Mouse (Mus musculus): Measurements from ENCODE around the gene Mylpf.

Mylpf gene

DNA sequence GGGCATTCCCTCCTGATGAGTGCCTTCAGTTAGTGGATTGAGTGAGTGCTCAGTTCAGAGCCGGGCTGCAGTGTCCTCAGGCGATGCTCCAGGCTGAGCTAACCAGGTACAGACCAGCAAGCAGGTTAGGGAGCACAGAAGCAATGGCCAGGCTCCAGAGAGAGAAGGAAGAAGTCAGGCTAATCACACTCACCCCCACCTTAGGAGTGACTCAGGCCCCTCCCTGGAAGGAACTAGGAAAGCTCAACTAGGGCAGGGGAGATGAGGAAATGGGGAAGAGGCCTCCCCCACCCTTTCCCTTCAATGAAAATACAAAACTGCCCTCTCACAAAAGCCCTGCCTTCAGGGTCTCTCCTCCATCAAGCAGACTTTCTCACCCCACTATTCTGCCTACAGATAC lies 2.1 kb upstream of the Mylpf start:
- DNase-seq (ENCODE audit: low read depth, low spot score): no peak

DNA sequence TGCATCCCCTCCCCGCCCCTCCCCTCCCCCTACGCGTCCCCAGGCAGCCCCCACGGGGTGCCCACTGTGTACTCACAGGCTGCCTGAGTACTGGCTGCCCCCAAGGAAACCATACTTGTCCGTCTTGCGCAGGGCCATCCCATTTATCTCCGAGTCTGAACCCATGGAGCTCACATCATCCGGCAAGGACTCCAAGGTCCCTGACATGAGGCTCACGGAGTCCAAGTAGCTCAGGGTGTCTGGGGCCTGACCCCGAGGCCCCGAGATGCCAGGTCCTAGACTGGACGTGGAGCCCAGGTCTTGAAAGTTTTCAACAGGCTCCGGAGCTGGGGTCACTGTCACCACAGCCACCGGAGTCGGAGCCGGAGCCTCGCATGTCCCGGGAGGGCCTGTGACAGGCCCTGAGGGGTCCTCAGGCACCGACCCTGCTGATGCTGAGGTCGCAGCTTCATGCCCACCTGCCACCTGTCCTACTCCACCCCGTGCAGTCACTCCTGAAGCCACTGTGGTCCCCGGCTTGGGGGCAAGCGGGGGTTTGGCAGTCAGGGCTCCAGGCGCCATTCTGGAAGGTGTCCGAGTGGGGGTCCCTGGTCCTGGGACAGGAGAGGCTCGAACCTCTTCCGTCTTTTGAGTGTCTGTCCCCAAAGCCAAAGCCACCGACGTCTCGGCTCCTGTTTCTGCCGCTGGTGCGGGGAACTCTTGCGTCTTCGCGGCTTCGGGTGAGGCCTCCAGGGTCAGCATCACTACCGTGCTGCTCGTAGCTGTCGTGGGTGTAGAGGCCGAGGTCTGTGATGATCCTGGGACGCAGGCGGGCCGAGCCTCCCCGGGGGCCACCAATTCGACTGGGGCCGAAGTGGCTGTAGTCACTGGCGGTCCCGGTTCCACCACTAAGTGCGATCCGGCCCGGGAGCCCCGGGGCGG lies 1.1 kb upstream of the Mylpf start:
- no peak for DNase-seq (ENCODE audit: low read depth, low spot score)

DNA sequence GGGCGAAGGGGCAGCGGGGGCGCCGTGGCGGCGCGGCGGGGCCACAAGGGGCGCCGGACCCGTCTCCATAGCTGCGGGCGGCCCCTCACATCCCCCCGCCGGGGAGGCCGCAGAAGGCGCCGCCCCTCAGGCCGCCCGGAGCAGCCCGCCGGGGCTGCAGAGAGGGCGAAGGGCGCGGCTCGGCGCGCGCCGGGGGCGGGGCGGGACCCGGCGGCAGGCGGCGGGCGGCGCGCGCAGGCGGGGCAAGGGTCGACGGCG lies 466 bp upstream of the Mylpf start, which contains the start of gene Tbc1d10b:
Tbc1d10b (minus strand) TSS at position 174 of the 258 bp plus-strand sequence.
- no peak for DNase-seq (ENCODE audit: low read depth, low spot score)

DNA sequence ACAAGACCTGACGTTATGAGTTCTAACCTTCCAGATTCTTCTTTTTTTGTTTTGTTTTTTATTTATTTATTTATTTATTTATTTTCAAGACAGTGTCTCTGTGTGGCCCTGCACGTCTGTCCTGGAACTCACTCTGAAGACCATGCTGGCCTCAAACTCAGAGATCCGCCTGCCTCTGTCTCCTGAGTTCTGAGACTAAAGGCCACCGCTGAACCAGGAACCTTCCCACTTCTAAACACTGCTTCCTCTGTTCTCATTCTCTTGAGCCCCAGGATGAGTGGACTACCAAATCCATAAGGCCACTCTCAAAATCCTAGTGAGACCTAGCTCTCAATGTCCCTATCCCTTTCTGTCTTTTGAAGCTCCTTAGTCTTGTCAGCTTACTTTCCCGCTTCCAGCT lies 1.2 kb downstream of the Mylpf start:
- no peak for DNase-seq (ENCODE audit: low read depth, low spot score)

- DNase-seq (ENCODE audit: low read depth, low spot score): peak; percentile 93
Observed at GRCm38 (mm10) chr7:127210266-127210665, 1.6 kb downstream of the Mylpf start.

- peak; percentile 95 for DNase-seq (ENCODE audit: low read depth, low spot score)
Observed at GRCm38 (mm10) chr7:127211014-127211745, 2.5 kb downstream of the Mylpf start.

DNA sequence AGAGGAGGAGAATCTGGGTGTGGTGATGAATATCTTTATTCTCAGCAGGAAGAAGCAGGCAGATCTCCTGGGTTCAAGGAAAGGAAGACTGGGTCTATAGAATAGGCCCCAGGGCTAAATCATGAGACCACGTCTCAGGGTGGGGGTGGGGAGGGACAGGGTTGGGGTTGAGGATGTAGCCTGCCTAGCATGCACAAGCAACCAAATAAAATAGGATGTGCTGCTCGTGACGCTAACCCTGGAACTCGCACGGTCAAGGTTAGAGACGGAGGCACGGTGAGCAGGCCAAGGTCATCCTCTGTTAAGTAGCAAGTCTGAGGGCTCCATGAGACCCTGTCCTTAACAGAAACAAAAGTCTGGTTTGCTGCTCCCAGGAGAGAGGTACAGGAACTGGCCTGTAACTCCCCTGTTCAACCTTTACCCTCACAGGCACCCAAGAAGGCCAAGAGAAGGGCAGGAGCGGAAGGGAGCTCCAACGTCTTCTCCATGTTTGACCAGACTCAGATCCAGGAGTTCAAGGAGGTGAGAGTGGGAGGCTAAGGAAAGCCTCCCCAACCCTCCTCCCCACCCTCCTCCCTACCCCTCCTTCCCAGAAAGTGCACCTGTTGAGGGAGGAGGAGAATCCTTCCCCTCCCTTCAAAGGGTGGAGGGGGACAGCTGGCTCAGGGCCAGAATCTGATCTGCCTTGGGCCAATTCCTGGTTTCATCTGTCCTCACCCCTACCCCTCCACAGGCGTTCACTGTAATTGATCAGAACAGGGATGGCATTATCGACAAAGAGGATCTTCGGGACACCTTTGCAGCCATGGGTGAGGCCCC lies 4.0 kb downstream of the Mylpf start:
- DNase-seq (ENCODE audit: low read depth, low spot score): peak; percentile 86

DNA sequence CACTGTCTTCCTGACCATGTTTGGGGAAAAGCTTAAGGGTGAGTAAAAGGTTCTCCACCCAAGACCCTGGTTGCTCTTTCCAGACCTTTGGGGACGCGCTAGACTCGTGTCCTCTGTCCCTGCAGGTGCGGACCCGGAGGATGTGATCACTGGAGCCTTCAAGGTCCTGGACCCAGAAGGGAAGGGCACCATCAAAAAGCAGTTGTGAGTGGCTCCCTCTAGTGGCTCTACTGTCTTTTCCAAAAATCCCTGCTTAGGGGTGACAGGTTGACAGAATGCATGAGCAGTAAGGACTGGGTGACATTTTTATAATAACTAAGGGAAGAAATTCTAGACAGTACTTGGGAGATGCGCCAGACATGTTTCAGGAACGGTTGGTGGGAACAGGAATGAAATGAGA lies 4.8 kb downstream of the Mylpf start:
- DNase-seq (ENCODE audit: low read depth, low spot score): no peak

GRCm38 (mm10) chr7:127213930-127214329 lies 5.2 kb downstream of the Mylpf start:
- DNase-seq (ENCODE audit: low read depth, low spot score): no peak

GRCm38 (mm10) chr7:127214521-127214920 lies 5.8 kb downstream of the Mylpf start:
- DNase-seq (ENCODE audit: low read depth, low spot score): peak; percentile 53

DNA sequence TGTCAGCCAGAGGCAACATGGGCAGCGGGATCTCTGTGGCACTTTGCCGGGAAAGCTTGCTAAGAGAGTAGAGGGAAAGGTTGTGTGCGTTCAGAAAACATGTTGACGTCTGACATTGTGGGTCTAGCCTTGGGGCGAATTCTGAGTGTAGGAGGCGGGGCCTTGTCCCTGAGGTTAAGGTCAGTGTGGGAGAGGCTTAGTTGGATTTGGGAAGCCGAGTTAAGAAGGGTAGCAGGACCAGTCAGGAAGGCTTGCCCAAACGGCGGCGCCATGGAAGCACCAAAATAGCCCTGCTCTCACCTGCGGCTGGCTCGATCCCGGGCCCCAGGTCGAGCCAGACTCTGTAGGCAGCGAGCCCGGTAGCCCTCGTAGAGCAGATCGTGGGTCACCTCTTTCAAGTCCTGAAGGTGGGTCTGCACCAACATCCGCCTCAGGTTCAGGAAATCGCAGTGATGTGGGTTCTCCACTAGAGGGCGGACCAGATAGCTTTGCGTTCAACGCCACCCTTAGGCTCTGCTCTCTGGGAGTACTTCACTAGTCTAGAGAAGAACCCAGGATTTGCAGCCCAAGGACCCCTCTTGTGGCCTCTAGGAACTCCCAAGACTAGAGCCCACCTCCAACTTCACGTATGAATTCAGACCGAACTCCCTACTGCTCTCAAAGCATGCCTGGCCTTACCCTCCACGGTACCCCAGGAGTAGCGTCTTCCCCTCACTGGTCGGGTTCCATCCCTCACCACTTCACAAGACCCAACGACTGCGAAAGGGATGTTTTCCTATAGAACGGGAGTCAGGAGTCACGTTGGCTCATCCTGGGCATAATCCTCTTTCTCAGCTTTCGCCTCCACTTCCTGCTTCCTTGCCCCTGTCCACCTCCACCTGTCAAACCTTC lies 6.5 kb downstream of the Mylpf start:
- DNase-seq (ENCODE audit: low read depth, low spot score): peak; percentile 85

GRCm38 (mm10) chr7:127216307-127216706 lies 7.6 kb downstream of the Mylpf start:
- no peak for DNase-seq (ENCODE audit: low read depth, low spot score)

DNA sequence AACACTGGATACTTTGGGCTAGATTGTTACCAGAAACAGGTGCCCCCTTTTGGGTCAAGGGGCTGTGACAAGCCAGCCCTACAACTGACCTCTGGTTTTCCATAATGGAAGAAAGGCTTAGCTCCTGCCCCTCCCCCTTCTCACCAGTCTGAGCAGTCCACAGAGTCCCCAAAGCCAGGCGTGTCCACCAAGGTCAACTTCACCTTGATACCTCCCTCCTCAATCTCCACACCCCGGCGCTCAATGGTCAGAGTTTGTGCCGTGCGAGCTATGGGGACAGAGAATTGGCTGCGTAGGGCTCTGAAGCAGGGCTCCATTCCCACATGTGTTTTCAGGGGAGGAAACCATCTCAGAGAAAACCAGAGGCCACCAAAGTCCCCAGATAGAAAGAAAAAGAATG lies 8.8 kb downstream of the Mylpf start:
- DNase-seq (ENCODE audit: low read depth, low spot score): no peak

DNA sequence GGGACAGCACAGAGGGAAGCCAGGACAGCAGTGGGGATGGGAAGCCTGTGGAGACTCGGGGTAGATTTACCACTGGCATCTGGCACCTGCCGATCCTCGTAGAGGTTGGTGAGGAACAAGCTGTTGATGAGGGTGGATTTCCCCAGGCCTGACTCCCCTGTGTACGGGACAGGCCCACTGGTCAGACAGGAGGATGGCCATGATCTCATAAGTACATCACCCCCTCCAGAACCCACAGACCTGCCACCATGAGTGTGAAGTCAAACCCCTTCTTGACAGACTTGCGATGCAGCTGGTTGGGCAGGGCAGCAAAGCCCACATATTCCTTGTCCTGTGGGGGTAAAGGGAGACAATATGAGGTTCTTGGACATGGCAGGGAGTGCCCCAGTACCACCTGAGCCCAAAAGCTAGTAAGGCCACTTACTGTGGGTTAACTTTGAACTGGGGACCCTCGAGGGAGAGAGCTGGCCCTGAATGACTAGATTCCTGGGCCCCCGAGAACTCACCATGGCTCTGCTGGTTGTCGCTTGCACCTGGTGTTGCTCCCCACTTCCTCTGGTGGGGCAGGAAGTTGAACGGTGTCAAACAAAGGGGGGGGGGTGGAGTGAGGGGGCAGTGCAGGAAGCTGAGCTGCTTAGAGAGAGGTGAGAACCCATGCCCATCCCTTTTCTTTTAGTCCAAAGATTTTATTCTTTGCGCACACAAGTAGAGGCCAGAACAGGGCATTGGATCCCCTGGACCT lies 9.4 kb downstream of the Mylpf start:
- DNase-seq (ENCODE audit: low read depth, low spot score): no peak

DNA sequence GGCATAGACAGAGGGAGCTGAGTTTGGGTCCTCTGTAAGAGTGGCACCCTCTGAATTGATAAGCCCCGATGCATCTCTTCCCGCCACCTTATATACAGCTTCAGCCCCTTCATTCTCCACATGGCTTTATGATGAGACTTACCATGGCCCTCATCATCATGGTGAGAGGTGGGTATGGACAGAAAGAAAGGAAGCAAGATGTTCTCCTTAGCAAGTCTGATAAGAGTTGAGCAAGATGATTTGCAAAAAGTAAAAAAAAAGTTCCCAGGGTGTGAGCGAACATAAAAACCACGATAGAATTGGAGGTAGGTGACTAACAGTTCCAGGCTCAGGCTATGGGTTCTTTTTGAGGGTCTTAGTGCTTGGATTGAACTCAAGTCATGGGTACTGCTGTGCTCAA lies 10.0 kb downstream of the Mylpf start:
- DNase-seq (ENCODE audit: low read depth, low spot score): no peak

- DNase-seq (ENCODE audit: low read depth, low spot score): no peak
Observed at GRCm38 (mm10) chr7:127220440-127220839, 11.8 kb downstream of the Mylpf start.

GRCm38 (mm10) chr7:127223106-127223505 lies 14.4 kb downstream of the Mylpf start:
- no peak for DNase-seq (ENCODE audit: low read depth, low spot score)

DNA sequence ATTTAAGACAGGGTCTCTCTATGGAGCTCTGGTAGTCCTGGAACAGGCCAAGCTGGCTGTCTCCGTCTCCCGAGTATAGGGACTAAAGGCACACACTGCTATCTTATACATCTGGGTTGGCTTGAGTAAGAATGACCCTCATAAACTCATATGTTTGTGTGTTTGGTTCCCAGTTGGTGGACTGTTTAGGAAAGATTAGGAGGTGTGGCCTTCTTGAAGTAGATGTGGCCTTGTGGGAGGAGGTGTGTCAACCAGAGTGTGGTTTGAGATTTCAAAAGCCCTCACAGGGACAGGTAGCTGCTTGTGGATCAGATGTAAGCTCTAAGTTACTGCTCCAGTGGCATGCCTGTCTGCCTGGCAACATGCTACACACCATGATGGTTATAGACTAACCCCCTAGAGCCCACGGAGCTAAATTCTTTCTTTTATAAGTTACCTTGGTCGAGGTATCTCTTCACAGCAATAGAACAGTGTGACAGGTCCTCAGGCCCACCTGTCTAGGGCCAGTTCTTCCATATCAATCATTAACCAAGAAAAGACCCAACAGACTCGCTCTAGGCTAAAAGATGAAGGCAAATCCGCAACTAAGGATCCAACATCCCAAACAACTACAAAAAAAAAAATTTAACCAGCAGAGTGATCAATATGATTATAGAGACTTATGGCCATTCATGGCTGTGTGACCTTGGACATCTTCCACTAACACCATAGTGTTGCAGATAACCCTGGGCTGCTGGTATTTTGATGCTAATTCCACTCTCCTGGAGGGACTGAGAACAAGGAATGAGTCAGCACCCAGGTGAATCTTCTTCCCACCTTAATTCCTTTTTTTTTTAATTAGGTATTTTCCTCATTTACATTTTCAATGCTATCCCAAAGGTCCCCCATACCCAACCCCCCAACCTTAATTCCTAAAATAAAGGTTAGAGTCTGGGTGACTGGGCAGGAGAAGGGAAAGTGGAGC lies 15.1 kb downstream of the Mylpf start:
- DNase-seq (ENCODE audit: low read depth, low spot score): no peak

DNA sequence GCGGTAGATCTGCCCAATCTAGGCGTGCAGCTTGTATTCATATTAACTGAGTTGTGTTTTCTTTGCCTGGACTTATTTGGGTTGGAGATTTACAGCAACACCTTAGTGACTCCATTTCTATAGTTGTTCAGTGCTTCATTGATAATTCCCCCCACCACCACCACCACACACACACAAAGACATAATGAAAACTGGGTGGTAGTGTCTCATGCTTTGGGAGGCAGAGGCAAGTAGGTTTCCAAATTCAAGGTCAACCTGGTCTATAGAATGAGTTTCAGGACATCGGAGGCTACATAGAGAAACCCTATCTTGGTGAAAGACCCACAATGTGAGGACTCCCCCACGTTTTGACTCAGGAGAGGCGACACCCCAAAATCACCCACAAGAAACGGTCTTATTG lies 15.9 kb downstream of the Mylpf start:
- no peak for DNase-seq (ENCODE audit: low read depth, low spot score)

Data from skeletal muscle tissue, adult 2 months (tissue).